Mouse (Mus musculus) heart, postnatal 0 days (tissue): Measurements from ENCODE around the gene Cd300a. TPM values are rescaled to one million over a fixed set of nuclear protein-coding genes. Genes with fewer than 3 reads are reported as not detected.

ENCODE experiments used
- ATAC-seq: fragments of 200-750 bp; cut with Nextera tagmentation; 2 replicates; pipeline ENCODE4 v1.8.0; 2017; ENCODE audit warnings: low read depth, moderate number of reproducible peaks, moderate library complexity; ENCODE audit not compliant: insufficient read depth
- DNase-seq: peaks from one replicate; pipeline ENCODE4 v3.0.0-alpha.2; 2016; ENCODE audit warnings: low spot score
- H3K27ac ChIP-seq: fragments of 300-500 bp; sonication (generic); 2 replicates; pipeline ENCODE4 v1.5.1; 2014; ENCODE audit warnings: low read depth, mild to moderate bottlenecking
- H3K27me3 ChIP-seq: fragments of 300-500 bp; sonication (generic); 2 replicates; pipeline ENCODE4 v1.6.1; 2014; ENCODE audit warnings: low read length, mixed read lengths; ENCODE audit not compliant: control insufficient read depth, insufficient read depth
- H3K36me3 ChIP-seq: fragments of 300-500 bp; sonication (generic); replicated peaks from 2 replicates; pipeline ENCODE4 v1.6.1; 2014; ENCODE audit warnings: low read length, mixed read lengths; ENCODE audit not compliant: control insufficient read depth, insufficient read depth
- H3K4me1 ChIP-seq: fragments of 300-500 bp; sonication (generic); 2 replicates; pipeline ENCODE4 v1.6.1; 2014; ENCODE audit warnings: antibody characterized with exemption; ENCODE audit not compliant: control insufficient read depth, insufficient read depth
- H3K4me2 ChIP-seq: fragments of 300-500 bp; sonication (generic); 2 replicates; pipeline ENCODE4 v1.6.1; 2014; ENCODE audit warnings: low read depth, mild to moderate bottlenecking, low read length, moderate library complexity
- H3K4me3 ChIP-seq: fragments of 300-500 bp; sonication (generic); 2 replicates; pipeline ENCODE4 v1.5.1; 2014; ENCODE audit warnings: low read depth, low read length
- H3K9ac ChIP-seq: fragments of 300-500 bp; sonication (generic); replicated peaks from 2 replicates; pipeline ENCODE4 v1.6.1; 2014; ENCODE audit warnings: low read depth, low read length, mixed read lengths
- H3K9me3 ChIP-seq: fragments of 300-500 bp; sonication (generic); replicated peaks from 2 replicates; pipeline ENCODE4 v1.6.1; 2016; ENCODE audit warnings: low read length; ENCODE audit not compliant: control insufficient read depth
- CTCF ChIP-seq: IDR thresholded peaks from 2 replicates; pipeline ENCODE4 v1.5.1; 2016; ENCODE audit warnings: antibody characterized with exemption, control low read depth, low read depth
- EP300 ChIP-seq: IDR thresholded peaks from 2 replicates; pipeline ENCODE4 v1.6.1; 2016; ENCODE audit warnings: antibody characterized with exemption, low read depth
- WGBS: fragments of 180-500 bp; shearing (Covaris S2); extraction: QIAGEN DNeasy Blood & Tissue Kit; methylation state at CpG from one replicate; pipeline ENCODE4 v1.1.7; 2014; 5-methylcytosine and 5-hydroxymethylcytosine counted together
- polyA plus RNA-seq: library from polyadenylated mRNA; unstranded; fragments of >200 nt; fragmentation: Nextera tagmentation; extraction: Ambion mirVana; gene quantifications from 2 replicates; pipeline ENCODE4 v1.2.1, GENCODE M21; 2015
- total RNA-seq: library from RNA; depleted of rRNA; stranded (reverse); fragments of >200 nt; gene quantifications from 2 replicates; pipeline ENCODE4 v1.2.3, GENCODE M21; 2014; ENCODE audit warnings: low replicate concordance

Cd300a gene
- total and polyA plus RNA-seq, 2 experiments from 2014 or later, result 0.92 TPM; not detected in 1

DNA sequence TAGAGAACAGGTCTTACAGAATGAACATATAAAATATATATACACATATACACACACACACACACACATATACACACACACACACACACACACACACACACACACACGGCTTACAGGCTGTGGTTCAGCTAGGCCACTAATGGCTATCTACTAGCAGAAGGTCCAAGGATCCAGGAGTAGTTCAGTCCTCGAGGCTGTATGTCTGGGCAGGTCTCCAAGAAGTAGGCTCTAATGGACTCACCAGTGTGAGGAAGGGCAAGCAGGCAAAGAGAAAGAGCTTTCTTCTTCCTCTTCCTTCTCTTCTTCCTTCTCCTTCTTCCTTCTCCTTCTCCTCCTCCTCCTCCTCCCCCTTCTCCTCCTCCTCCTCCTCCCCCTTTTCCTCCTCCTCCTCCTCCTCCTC, 28.8 kb upstream of the Cd300a start:
- Histone ChIP-seq H3K4me1 (peaks cover 4% of the 10 kb centered on the region), H3K27ac (no peak overlapping the region), H3K36me3 (no peaks in the 10 kb centered on the region), H3K9ac (no peak overlapping the region), H3K4me2 (no peak overlapping the region), H3K4me3 (no peak overlapping the region), H3K9me3 (no peaks in the 10 kb centered on the region), H3K27me3 (no peaks in the 10 kb centered on the region)
- DNase-seq, result no peak
- no peak for ATAC-seq
- 38% methylated on average over 2 of the region's 2 CpGs for WGBS
- TF ChIP-seq CTCF (no peak), EP300 (no peak)

DNA sequence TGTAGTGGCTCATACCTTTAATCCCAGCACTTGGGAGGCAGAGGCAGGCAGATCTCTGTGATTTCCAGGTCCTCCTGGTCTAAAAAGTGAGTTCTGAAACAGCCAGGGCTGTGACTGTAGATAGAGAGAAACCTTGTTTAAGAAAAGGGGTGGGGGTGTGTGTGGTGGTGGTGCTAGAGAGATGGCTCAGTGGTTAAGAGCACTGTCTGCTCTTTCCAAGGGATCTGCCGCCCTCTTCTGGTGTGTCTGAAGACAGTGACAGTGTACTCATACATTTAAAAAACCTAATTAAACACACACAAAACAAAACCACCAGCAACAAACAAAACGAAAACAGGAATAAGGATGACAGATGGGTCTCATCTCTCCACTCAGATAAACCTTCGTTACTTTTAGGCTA, 27.2 kb upstream of the Cd300a start:
- H3K27me3 ChIP-seq, result no peaks in the 10 kb centered on the region
- no peak for DNase-seq
- no peak overlapping the region for H3K9ac ChIP-seq
- H3K4me1 ChIP-seq, result peaks cover 18% of the 10 kb centered on the region
- H3K9me3 ChIP-seq, result no peaks in the 10 kb centered on the region
- H3K4me2 ChIP-seq, result no peak overlapping the region
- H3K4me3 ChIP-seq, result no peak overlapping the region
- TF ChIP-seq CTCF (no peak), EP300 (no peak)
- WGBS, result 82% methylated on average over 3 of the region's 3 CpGs
- no peaks in the 10 kb centered on the region for H3K36me3 ChIP-seq
- ATAC-seq, result no peak
- H3K27ac ChIP-seq, result no peak overlapping the region

DNA sequence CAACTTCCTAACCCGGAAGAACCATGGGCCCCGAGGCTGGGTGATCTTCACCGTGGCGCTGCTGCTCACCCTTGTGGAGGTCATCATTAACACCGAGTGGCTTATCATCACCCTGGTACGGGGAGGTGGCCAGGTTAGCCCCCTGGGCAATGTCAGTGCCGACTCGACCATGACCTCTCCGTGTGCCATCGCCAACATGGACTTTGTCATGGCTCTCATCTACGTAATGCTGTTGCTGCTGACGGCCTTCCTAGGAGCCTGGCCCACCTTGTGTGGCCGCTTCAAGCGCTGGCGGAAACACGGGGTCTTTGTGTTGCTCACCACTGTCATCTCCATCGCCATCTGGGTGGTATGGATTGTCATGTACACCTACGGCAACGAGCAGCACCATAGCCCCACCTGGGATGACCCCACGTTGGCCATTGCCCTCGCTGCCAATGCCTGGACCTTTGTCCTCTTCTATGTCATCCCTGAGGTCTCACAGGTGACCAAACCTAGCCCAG, 25.9 kb upstream of the Cd300a start:
- no peak for ATAC-seq
- no peaks in the 10 kb centered on the region for H3K9me3 ChIP-seq
- no peak for DNase-seq
- peaks cover 22% of the 10 kb centered on the region for H3K4me1 ChIP-seq
- TF ChIP-seq EP300 (no peak), CTCF (no peak)
- no peak overlapping the region for H3K4me2 ChIP-seq
- no peaks in the 10 kb centered on the region for H3K36me3 ChIP-seq
- no peak overlapping the region for H3K4me3 ChIP-seq
- H3K27ac ChIP-seq, result no peak overlapping the region
- WGBS, result 86% methylated on average over 21 of the region's 21 CpGs
- no peaks in the 10 kb centered on the region for H3K27me3 ChIP-seq
- no peak overlapping the region for H3K9ac ChIP-seq

DNA sequence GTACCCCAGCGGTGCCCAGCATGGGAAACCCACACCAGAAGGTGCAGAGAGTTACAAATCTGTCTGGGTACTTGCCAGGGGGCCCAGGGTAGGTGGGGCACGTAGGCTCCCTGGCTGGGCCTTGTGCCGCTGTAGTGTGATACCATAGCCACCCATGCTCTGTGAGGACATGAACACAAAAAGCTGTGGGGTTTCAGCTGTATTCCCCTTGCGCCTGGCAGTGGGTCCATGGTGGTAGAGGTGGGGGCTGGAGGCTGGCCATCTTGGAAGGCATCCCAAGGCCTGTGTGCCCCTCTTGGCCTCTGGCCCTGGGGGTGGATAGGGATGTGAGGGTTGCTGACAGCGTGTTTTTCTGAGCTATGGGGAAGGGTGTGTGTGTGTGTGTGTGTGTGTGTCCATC, 23.8 kb upstream of the Cd300a start:
- ATAC-seq, result no peak
- no peaks in the 10 kb centered on the region for H3K9me3 ChIP-seq
- peaks cover 22% of the 10 kb centered on the region for H3K4me1 ChIP-seq
- 56% methylated on average over 5 of the region's 5 CpGs for WGBS
- H3K27ac ChIP-seq, result peak overlapping the region; percentile 59; the same call in 1 of the 2 replicates
- H3K27me3 ChIP-seq, result no peaks in the 10 kb centered on the region
- DNase-seq, result no peak
- H3K4me3 ChIP-seq, result no peak overlapping the region
- H3K4me2 ChIP-seq, result no peak overlapping the region
- no peaks in the 10 kb centered on the region for H3K36me3 ChIP-seq
- no peak for TF ChIP-seq EP300
- no peak for TF ChIP-seq CTCF
- no peak overlapping the region for H3K9ac ChIP-seq

DNA sequence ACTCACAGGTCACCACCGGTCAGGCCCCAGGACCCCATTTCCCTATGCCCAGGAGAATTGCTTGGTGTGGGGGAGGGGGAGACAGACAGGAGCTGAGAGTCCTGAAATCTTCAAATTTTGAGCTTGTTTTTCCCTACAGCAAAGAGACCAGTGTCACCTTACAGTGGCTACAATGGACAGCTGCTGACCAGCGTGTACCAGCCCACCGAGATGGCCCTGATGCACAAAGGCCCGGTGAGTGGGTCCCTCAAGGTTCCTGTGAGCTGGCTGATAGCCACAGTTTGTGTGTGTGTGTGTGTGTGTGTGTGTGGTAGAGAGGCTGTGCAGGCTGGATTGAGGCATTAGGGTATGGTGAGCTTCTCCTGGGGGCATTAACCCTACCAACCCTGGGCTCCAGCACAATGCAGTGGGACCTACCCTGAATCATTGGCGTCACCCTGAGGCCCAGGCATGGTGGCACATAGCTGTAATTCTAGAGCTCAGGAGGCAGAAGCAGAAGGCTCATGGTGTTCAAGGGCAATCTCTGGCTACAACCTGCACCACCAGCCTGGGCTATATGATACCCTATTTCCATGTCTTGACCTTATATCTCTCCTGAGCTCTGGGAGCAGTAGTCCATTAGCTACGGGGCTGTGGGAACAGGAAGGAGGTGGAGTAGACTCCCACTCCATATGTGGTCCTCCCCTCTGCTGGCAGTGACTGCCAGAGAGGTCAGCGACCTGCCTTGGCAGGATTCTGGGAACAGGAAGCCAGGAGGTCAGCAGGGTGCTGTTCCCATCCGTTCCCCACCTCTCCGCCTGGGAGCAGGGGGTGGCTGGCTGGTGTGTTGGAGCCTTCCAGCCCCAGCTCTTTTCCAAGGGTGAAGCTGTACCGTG, 23.1 kb upstream of the Cd300a start:
- WGBS, result 38% methylated on average over 10 of the region's 10 CpGs
- Histone ChIP-seq H3K9me3 (no peaks in the 10 kb centered on the region), H3K4me1 (peaks cover 22% of the 10 kb centered on the region), H3K4me3 (no peak overlapping the region), H3K27me3 (no peaks in the 10 kb centered on the region), H3K27ac (peak overlapping the region; percentile 74), H3K36me3 (no peaks in the 10 kb centered on the region), H3K4me2 (no peak overlapping the region), H3K9ac (no peak overlapping the region)
- ATAC-seq (peak; percentile 76), DNase-seq (peak; percentile 49)
- TF ChIP-seq CTCF, result no peak
- TF ChIP-seq EP300, result 0 out of 2 replicates have a peak, but pooled peaks have one; percentile 47
